ENCODE assay signal across 24 mouse cellular contexts in genomic region chr7:143136125-143136524, GRCm38 (mm10). TPM values are rescaled to one million over a fixed set of nuclear protein-coding genes. Genes with fewer than 3 reads are reported as not detected.
"Had no signal": no experiment of that assay in that cellular context is flagged by ENCODE, and none has a peak within 500 bp of the region (broad histone marks: within the 10 kb centered on the region; RNA-seq: fewer than 3 reads in every experiment).

No protein-coding gene starts in this region.

- H3K27ac ChIP-seq: kidney, postnatal 0 days; left cerebral cortex, adult 2 months; limb, embryonic 15.5 days; liver, embryonic 14.5 days; macrophage; midbrain, embryonic 12.5 days; midbrain, embryonic 15.5 days; neural tube, embryonic 13.5 days; stomach, embryonic 15.5 days had no signal

- H3K4me3 ChIP-seq: left cerebral cortex, adult 2 months; limb, embryonic 15.5 days; midbrain, embryonic 12.5 days; midbrain, embryonic 15.5 days; neural tube, embryonic 13.5 days; stomach, embryonic 15.5 days had no signal

- H3K9ac ChIP-seq: limb, embryonic 15.5 days; liver, embryonic 14.5 days; liver, postnatal 0 days; lung, embryonic 14.5 days; midbrain, embryonic 12.5 days; midbrain, embryonic 15.5 days; neural tube, embryonic 13.5 days; stomach, embryonic 15.5 days had no signal

- H3K9me3 ChIP-seq: limb, embryonic 15.5 days; midbrain, embryonic 12.5 days; midbrain, embryonic 15.5 days; neural tube, embryonic 13.5 days; stomach, embryonic 15.5 days had no signal

- H3K36me3 ChIP-seq: limb, embryonic 15.5 days; midbrain, embryonic 12.5 days; midbrain, embryonic 15.5 days; neural tube, embryonic 13.5 days; stomach, embryonic 15.5 days had no signal

- DNase-seq: kidney, adult 18-20 months; kidney, adult 9 months; kidney, postnatal 25 days; layer of hippocampus, postnatal 36 days; left cerebral cortex, postnatal 4 days; liver, postnatal 0 days; lung, embryonic 14.5 days; retina, postnatal 1 day; right cerebral cortex, postnatal 25 days; spleen, adult 18-20 months; thymus, adult 18-20 months; thymus, postnatal 36 days had no signal

- H3K4me1 ChIP-seq: limb, embryonic 15.5 days; midbrain, embryonic 12.5 days; midbrain, embryonic 15.5 days; neural tube, embryonic 13.5 days; stomach, embryonic 15.5 days had no signal

- H3K27me3 ChIP-seq: limb, embryonic 15.5 days; midbrain, embryonic 12.5 days; midbrain, embryonic 15.5 days; neural tube, embryonic 13.5 days; stomach, embryonic 15.5 days had no signal

- H3K4me2 ChIP-seq: limb, embryonic 15.5 days; liver, embryonic 11.5 days; lung, embryonic 14.5 days; midbrain, embryonic 12.5 days; midbrain, embryonic 15.5 days; neural tube, embryonic 13.5 days; stomach, embryonic 15.5 days had no signal

- ATAC-seq: liver, postnatal 0 days; midbrain, embryonic 15.5 days had no signal

RNA-seq across cellular contexts. Expression of gene Kcnq1, which starts 30.0 kb away (rescaled TPM):
- total RNA-seq: megakaryocyte, adult 5-6 weeks; neutrophil, adult 5-6 weeks had no signal

RNA-seq across cellular contexts. Expression of gene Trpm5, which starts 41.7 kb away (rescaled TPM):
- total RNA-seq: layer of hippocampus, postnatal 36 days; left cerebral cortex, adult 2 months; megakaryocyte, adult 5-6 weeks; neutrophil, adult 5-6 weeks had no signal
- polyA plus RNA-seq: macrophage had no signal
